Mouse (Mus musculus) intestine, embryonic 16.5 days (tissue): Measurements from ENCODE around the gene Ltbr. TPM values are rescaled to one million over a fixed set of nuclear protein-coding genes. Genes with fewer than 3 reads are reported as not detected.
"Not testable (repeated sequence)": the region's sequence is repeated elsewhere in the genome, so short reads cannot be mapped to it uniquely, and the experiment has no call there.

Experiments used
- ATAC-seq: fragments of 200-750 bp; cut with Nextera tagmentation; 2 replicates; pipeline ENCODE4 v1.8.0; 2017; ENCODE audit warnings: moderate TSS enrichment, moderate library complexity
- H3K27ac ChIP-seq: fragments of 300-500 bp; sonication (generic); 2 replicates; pipeline ENCODE4 v1.5.1; 2014; ENCODE audit warnings: mild to moderate bottlenecking, low read length
- H3K27me3 ChIP-seq: fragments of 300-500 bp; sonication (generic); replicated peaks from 2 replicates; pipeline ENCODE4 v1.6.1; 2014; ENCODE audit warnings: low read length, control low read depth, mixed read lengths; ENCODE audit not compliant: control insufficient read depth, insufficient read depth
- H3K36me3 ChIP-seq: fragments of 300-500 bp; sonication (generic); 2 replicates; pipeline ENCODE4 v1.6.1; 2014; ENCODE audit warnings: low read length, control low read depth; ENCODE audit not compliant: control insufficient read depth, insufficient read depth
- H3K4me1 ChIP-seq: fragments of 300-500 bp; sonication (generic); 2 replicates; pipeline ENCODE4 v1.6.1; 2014; ENCODE audit warnings: low read length, control low read depth, mixed read lengths; ENCODE audit not compliant: control insufficient read depth, insufficient read depth
- H3K4me2 ChIP-seq: fragments of 300-500 bp; sonication (generic); 2 replicates; pipeline ENCODE4 v1.6.1; 2014; ENCODE audit warnings: low read depth, low read length, control low read depth
- H3K4me3 ChIP-seq: fragments of 300-500 bp; sonication (generic); 2 replicates; pipeline ENCODE4 v1.5.1; 2014; ENCODE audit warnings: mild to moderate bottlenecking, low read length
- H3K9ac ChIP-seq: fragments of 300-500 bp; sonication (generic); 2 replicates; pipeline ENCODE4 v1.6.1; 2014; ENCODE audit warnings: low read depth, low read length
- H3K9me3 ChIP-seq: fragments of 300-500 bp; sonication (generic); 2 replicates; pipeline ENCODE4 v1.6.1; 2016; ENCODE audit warnings: low read length, control low read depth; ENCODE audit not compliant: control insufficient read depth
- WGBS: fragments of 180-500 bp; shearing (Covaris S2); extraction: QIAGEN DNeasy Blood & Tissue Kit; methylation state at CpG from one replicate; pipeline ENCODE4 v1.1.7; 2014; 5-methylcytosine and 5-hydroxymethylcytosine counted together
- polyA plus RNA-seq: library from polyadenylated mRNA; unstranded; fragments of >200 nt; fragmentation: Nextera tagmentation; extraction: Ambion mirVana; gene quantifications from 2 replicates; pipeline ENCODE4 v1.2.1, GENCODE M21; 2015

Ltbr gene
- polyA plus RNA-seq, 1 experiment from 2014 or later: 106 TPM

- H3K36me3 ChIP-seq, H3K4me2 ChIP-seq, H3K9ac ChIP-seq, H3K4me3 ChIP-seq, ATAC-seq, H3K27ac ChIP-seq, H3K4me1 ChIP-seq, H3K27me3 ChIP-seq, H3K9me3 ChIP-seq: not testable (repeated sequence)
- 92% methylated on average over 13 of the region's 13 CpGs for WGBS
Measured at GRCm38 (mm10) chr6:125282721-125283120, 31.0 kb downstream of the Ltbr start.

GRCm38 (mm10) chr6:125279729-125280128 is 34.0 kb downstream of the Ltbr start:
- Histone ChIP-seq H3K4me1 (no peaks in the 10 kb centered on the region), H3K4me2 (no peak overlapping the region), H3K27me3 (no peaks in the 10 kb centered on the region), H3K9me3 (no peaks in the 10 kb centered on the region), H3K9ac (no peak overlapping the region), H3K27ac (no peak overlapping the region), H3K4me3 (no peak overlapping the region), H3K36me3 (no peaks in the 10 kb centered on the region)
- WGBS: 63% methylated on average over 8 of the region's 8 CpGs
- ATAC-seq: no peak

DNA sequence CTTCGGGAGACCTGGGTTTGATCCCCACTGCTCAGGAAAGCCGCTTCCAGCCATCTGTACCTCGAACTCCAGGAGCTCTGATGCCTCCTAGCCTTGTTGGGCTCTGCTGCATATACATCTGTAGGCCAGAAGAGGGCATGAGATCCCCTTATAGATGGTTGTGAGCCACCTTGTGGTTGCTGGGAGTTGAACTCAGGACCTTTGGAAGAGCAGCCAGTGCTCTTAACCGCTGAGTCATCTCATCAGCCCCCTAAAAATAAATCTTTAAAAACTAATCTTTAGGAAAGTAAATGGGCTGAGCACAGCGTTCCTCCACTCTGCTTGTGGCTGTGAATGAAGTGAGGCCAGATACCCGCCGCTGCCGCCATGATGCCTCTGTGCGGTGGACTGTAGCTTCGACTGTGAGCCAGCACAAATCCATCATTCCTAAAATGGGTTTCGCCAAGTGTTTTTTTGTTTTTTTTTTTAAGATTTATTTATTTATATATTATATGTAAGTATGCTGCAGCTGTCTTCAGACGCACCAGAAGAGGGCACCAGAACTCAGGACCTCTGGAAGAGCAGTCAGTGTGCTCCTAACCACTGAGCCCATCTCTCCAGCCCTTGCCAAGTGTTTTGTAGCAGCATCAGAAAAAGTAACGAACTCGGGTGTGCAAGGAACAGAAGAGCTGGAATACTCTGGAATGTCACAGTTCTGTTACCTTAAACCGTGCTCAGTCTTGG is 38.7 kb downstream of the Ltbr start:
- Histone ChIP-seq H3K9ac (no peak overlapping the region), H3K4me2 (no peak overlapping the region), H3K9me3 (no peaks in the 10 kb centered on the region), H3K27ac (no peak overlapping the region), H3K4me1 (0 out of 2 replicates have a peak, but pooled peaks cover 3% of the 10 kb centered on the region), H3K4me3 (no peak overlapping the region), H3K36me3 (no peaks in the 10 kb centered on the region), H3K27me3 (no peaks in the 10 kb centered on the region)
- ATAC-seq: no peak
- 58% methylated on average over 15 of the region's 15 CpGs for WGBS

DNA sequence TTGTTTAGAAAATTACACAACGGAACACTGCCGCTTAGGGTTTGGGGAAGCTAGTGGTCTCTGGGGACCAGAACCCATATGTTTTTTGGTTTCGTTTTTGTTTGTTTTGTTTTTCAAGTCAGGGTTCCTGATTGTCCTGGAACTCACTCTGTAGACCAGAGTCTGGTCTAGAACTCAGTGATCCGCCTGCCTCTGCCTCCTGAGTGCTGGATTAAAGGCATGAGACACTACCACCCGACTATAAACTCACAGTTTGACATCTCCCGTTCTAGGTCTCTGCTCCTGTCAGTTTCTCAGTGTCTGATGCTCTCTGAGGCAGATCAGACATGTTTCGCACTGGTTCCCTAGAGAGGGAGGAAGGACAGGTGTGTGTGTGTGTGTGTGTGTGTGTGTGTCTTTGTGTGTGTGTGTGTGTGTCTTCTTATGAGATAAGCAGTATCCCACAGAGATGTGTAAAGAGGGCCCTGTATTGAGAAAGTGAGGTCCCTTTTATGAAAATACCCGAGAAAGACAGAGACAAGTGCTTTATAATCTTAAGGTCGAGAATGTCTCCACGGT is 41.4 kb downstream of the Ltbr start:
- no peak overlapping the region for H3K4me3 ChIP-seq
- ATAC-seq: no peak
- 0 out of 2 replicates have a peak, but pooled peaks cover 3% of the 10 kb centered on the region for H3K4me1 ChIP-seq
- H3K9me3 ChIP-seq: no peaks in the 10 kb centered on the region
- no peaks in the 10 kb centered on the region for H3K27me3 ChIP-seq
- no peak overlapping the region for H3K9ac ChIP-seq
- WGBS: 74% methylated on average over 10 of the region's 10 CpGs
- H3K4me2 ChIP-seq: no peak overlapping the region
- H3K27ac ChIP-seq: no peak overlapping the region
- no peaks in the 10 kb centered on the region for H3K36me3 ChIP-seq

DNA sequence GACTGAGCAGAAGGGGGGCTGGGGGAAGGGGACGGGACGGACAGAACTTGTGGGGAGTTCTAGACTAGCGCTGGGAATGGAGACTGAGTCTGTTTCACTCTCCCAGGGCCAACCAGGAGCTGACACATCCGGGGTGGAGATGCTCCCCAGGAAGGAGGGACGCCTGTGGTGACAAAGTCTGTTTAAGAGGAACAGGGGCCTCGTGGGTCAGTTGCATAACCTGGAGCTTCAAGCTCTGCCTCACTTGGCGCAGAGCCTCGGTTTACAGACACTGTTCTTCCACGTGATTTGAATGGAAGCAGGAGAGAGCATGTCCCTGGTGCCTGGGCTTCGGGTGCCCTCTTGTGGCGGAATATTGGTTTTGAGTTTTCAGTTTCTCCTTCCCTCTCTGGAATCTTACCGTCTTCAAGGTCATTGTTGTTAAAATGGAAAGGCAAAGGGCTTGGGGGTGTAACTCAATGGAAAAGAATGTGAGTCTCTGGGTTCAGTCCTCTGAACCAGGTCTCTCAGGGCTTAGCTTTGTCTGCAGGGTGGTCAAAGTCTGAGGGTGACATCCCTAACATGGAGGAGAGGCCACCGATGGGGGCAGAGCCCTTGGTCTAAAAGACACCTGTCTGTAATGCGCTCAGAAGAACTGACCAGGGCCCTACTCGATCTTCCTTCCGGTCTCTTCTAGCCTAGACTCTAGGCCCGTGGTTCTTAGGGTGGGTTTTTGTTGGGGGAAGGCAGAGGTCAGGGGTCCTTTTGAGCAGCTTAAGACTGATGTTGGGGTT is 42.0 kb downstream of the Ltbr start:
- H3K4me2 ChIP-seq: peak overlapping the region; percentile 41; the same call in 1 of the 2 replicates

GRCm38 (mm10) chr6:125268799-125269198 is 44.9 kb downstream of the Ltbr start:
- no peak overlapping the region for H3K27ac ChIP-seq
- no peak overlapping the region for H3K4me2 ChIP-seq
- H3K27me3 ChIP-seq: no peaks in the 10 kb centered on the region
- H3K36me3 ChIP-seq: no peaks in the 10 kb centered on the region
- H3K9ac ChIP-seq: no peak overlapping the region
- 0 out of 2 replicates have a peak, but pooled peaks cover 3% of the 10 kb centered on the region for H3K4me1 ChIP-seq
- H3K4me3 ChIP-seq: no peak overlapping the region
- H3K9me3 ChIP-seq: no peaks in the 10 kb centered on the region
- no peak for ATAC-seq
- WGBS: 41% methylated on average over 6 of the region's 6 CpGs

More for the DNA sequence above, 42.0 kb downstream of the Ltbr start:
- no peaks in the 10 kb centered on the region for H3K36me3 ChIP-seq
- WGBS: 18% methylated on average over 17 of the region's 17 CpGs
- H3K9ac ChIP-seq: peak overlapping the region; percentile 25; the same call in 1 of the 2 replicates
- H3K27me3 ChIP-seq: no peaks in the 10 kb centered on the region
- H3K4me1 ChIP-seq: 0 out of 2 replicates have a peak, but pooled peaks cover 3% of the 10 kb centered on the region
- ATAC-seq: peak; percentile 92
- no peaks in the 10 kb centered on the region for H3K9me3 ChIP-seq
- 0 out of 2 replicates have a peak overlapping the region, but pooled peaks have one; percentile 10 for H3K4me3 ChIP-seq
- H3K27ac ChIP-seq: peak overlapping the region; percentile 20

DNA sequence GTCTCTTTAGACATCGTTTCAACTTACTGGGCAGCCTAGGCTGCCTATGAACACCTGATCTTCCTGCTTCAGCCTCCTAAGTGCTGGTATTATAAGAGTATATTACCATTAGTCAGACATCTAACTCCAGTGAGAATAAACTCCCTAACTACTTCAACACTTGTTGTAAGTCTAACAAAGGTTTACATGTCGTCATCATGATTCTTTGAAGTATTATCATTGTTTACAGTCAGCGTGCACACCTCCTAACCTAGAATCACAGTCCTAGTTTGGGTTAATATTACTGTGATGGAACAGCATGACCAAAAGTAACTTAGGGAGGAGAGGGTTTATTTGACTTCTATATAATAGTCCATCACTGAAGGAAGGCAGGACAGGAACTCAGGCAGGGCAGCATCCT is 46.2 kb downstream of the Ltbr start:
- Histone ChIP-seq H3K4me2 (no peak overlapping the region), H3K27ac (no peak overlapping the region), H3K36me3 (no peaks in the 10 kb centered on the region), H3K27me3 (no peaks in the 10 kb centered on the region), H3K9me3 (no peaks in the 10 kb centered on the region), H3K4me1 (0 out of 2 replicates have a peak, but pooled peaks cover 3% of the 10 kb centered on the region), H3K9ac (no peak overlapping the region), H3K4me3 (no peak overlapping the region)
- WGBS: 77% methylated on average over 3 of the region's 3 CpGs
- no peak for ATAC-seq

GRCm38 (mm10) chr6:125266600-125266999 is 47.1 kb downstream of the Ltbr start:
- H3K27me3 ChIP-seq, H3K36me3 ChIP-seq, H3K9me3 ChIP-seq, H3K4me3 ChIP-seq, ATAC-seq, H3K27ac ChIP-seq, H3K9ac ChIP-seq, H3K4me1 ChIP-seq, H3K4me2 ChIP-seq: not testable (repeated sequence)
- 61% methylated on average over 6 of the region's 6 CpGs for WGBS

DNA sequence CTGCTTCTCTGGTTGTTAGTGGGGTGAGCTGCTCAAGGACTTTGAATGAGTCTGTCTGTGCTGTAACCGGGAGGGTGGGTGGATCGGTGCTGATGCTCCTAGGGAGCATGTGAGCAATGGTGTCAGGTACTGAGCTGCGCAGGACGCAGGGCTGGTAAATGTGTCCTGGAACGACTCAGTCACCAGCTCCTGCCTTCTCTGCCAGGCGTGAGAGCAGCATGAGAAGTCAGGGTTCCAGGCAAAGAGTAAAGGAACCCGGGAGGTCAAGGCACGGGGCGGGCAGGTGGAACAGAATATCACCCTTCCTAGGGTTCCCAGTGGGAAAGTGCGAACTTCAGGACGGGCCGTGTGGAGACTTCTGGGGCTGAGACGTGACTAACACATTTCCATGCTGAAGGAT is 47.6 kb downstream of the Ltbr start:
- H3K9ac ChIP-seq: no peak overlapping the region
- H3K27ac ChIP-seq: no peak overlapping the region
- no peaks in the 10 kb centered on the region for H3K9me3 ChIP-seq
- no peaks in the 10 kb centered on the region for H3K27me3 ChIP-seq
- no peaks in the 10 kb centered on the region for H3K36me3 ChIP-seq
- ATAC-seq: no peak
- no peak overlapping the region for H3K4me3 ChIP-seq
- H3K4me2 ChIP-seq: no peak overlapping the region
- H3K4me1 ChIP-seq: no peaks in the 10 kb centered on the region
- 73% methylated on average over 13 of the region's 13 CpGs for WGBS
